Mouse (Mus musculus): ENCODE data around the gene Copb1. TPM values are rescaled to one million over a fixed set of nuclear protein-coding genes. Genes with fewer than 3 reads are reported as not detected.

The Copb1 gene
- total and polyA plus RNA-seq, 3 experiments = 50.1 to 405 (median 61.3) TPM

GRCm38 (mm10) chr7:114182708-114183107, 71.8 kb downstream of the Copb1 start:
- Histone ChIP-seq H3K4me3 (ENCODE audit: control insufficient read depth in 1 of 2, insufficient read depth in 1 of 2, low read depth in 2 of 2, low read length in 2 of 2) (no peak overlapping the region), H3K79me2 (ENCODE audit: control insufficient read depth, insufficient read depth, low read length, poor library complexity) (no peaks in the 10 kb centered on the region), H3K9ac (ENCODE audit: control insufficient read depth, low read depth, low read length, poor library complexity, severe bottlenecking) (no peak overlapping the region), H3K4me1 (ENCODE audit: control insufficient read depth in 1 of 2, insufficient read depth in 2 of 2, low read length in 2 of 2) (no peaks in the 10 kb centered on the region), H3K9me3 (replicated peaks; ENCODE audit: insufficient read depth, low read length) (no peaks in the 10 kb centered on the region), H3K27me3 (ENCODE audit: control insufficient read depth in 1 of 2, insufficient read depth in 2 of 2, low read length in 2 of 2) (peaks cover 3 to 4% of the 10 kb centered on the region in 2 experiments), H3K36me3 (ENCODE audit: control insufficient read depth in 1 of 2, insufficient read depth in 2 of 2, low read length in 2 of 2) (no peaks in the 10 kb centered on the region), H3K27ac (ENCODE audit: control insufficient read depth, low read depth, low read length) (no peak overlapping the region)
- TF ChIP-seq POLR2AphosphoS2 (IDR thresholded peaks at IDR 0.05; ENCODE audit: low read length) = no peak
- no peak for TF ChIP-seq UBTF (IDR thresholded peaks at IDR 0.05; ENCODE audit: borderline replicate concordance, insufficient read depth, low read depth, low read length)
- TF ChIP-seq NRF1 (IDR thresholded peaks at IDR 0.05; ENCODE audit: insufficient read depth, low read depth, low read length, poor library complexity, severe bottlenecking) = no peak
- no peak for TF ChIP-seq POLR2A (IDR thresholded peaks at IDR 0.05; ENCODE audit: control insufficient read depth in 1 of 2, insufficient read depth in 1 of 2, low read depth in 1 of 2, low read length in 2 of 2, poor library complexity in 1 of 2)
- no peak for TF ChIP-seq SIN3A (IDR thresholded peaks at IDR 0.05; ENCODE audit: low read length)
- TF ChIP-seq MAX (IDR thresholded peaks at IDR 0.05; ENCODE audit: low read length) = no peak
- no peak for TF ChIP-seq GATA1 (IDR thresholded peaks at IDR 0.05; ENCODE audit: low read depth, low read length)
- TF ChIP-seq RAD21 (IDR thresholded peaks at IDR 0.05; ENCODE audit: low read depth, low read length) = no peak
- TF ChIP-seq ZNF384 (IDR thresholded peaks at IDR 0.05; ENCODE audit: low read depth, low read length) = no peak
- no peak for TF ChIP-seq TBP (IDR thresholded peaks at IDR 0.05; ENCODE audit: low read depth, low read length)
- TF ChIP-seq RCOR1 (IDR thresholded peaks at IDR 0.05; ENCODE audit: low read depth, low read length) = no peak
- no peak for TF ChIP-seq EP300 (IDR thresholded peaks at IDR 0.05; ENCODE audit: low read depth in 1 of 2, low read length in 2 of 2)
- TF ChIP-seq MXI1 (IDR thresholded peaks at IDR 0.05; ENCODE audit: low read depth, low read length) = no peak
- no peak for DNase-seq (ENCODE audit: low read depth, low spot score)

GRCm38 (mm10) chr7:114181391-114181790, 73.1 kb downstream of the Copb1 start:
- Histone ChIP-seq H3K4me1 (ENCODE audit: control insufficient read depth in 1 of 2, insufficient read depth in 2 of 2, low read length in 2 of 2) (no peaks in the 10 kb centered on the region), H3K27ac (ENCODE audit: control insufficient read depth, low read depth, low read length) (no peak overlapping the region), H3K9ac (ENCODE audit: control insufficient read depth, low read depth, low read length, poor library complexity, severe bottlenecking) (no peak overlapping the region), H3K4me3 (ENCODE audit: control insufficient read depth in 1 of 2, insufficient read depth in 1 of 2, low read depth in 2 of 2, low read length in 2 of 2) (no peak overlapping the region), H3K36me3 (ENCODE audit: control insufficient read depth in 1 of 2, insufficient read depth in 2 of 2, low read length in 2 of 2) (no peaks in the 10 kb centered on the region), H3K9me3 (replicated peaks; ENCODE audit: insufficient read depth, low read length) (no peaks in the 10 kb centered on the region), H3K79me2 (ENCODE audit: control insufficient read depth, insufficient read depth, low read length, poor library complexity) (no peaks in the 10 kb centered on the region), H3K27me3 (ENCODE audit: control insufficient read depth in 1 of 2, insufficient read depth in 2 of 2, low read length in 2 of 2) (peaks cover 3% of the 10 kb centered on the region in 2 experiments; a peak in 3 of 4 replicates)
- DNase-seq (ENCODE audit: low read depth, low spot score) = no peak
- TF ChIP-seq POLR2AphosphoS5 (IDR thresholded peaks at IDR 0.05; ENCODE audit: borderline replicate concordance, low read depth, low read length) (no peak), MYC (IDR thresholded peaks at IDR 0.05; ENCODE audit: low read depth, low read length) (no peak), MYB (IDR thresholded peaks at IDR 0.05; ENCODE audit: low read depth, low read length) (no peak), MEF2A (IDR thresholded peaks at IDR 0.05; ENCODE audit: extremely low read depth, insufficient replicate concordance, low read depth, low read length, poor library complexity, severe bottlenecking) (no peak), POLR2A (IDR thresholded peaks at IDR 0.05; ENCODE audit: control insufficient read depth in 1 of 2, insufficient read depth in 1 of 2, low read depth in 1 of 2, low read length in 2 of 2, poor library complexity in 1 of 2) (no peak), KAT2A (conservative IDR thresholded peaks at IDR 0.05; ENCODE audit: low read depth, low read length) (no peak), SIN3A (IDR thresholded peaks at IDR 0.05; ENCODE audit: low read length) (no peak), USF1 (IDR thresholded peaks at IDR 0.05; ENCODE audit: low read depth, low read length) (no peak), MAZ (IDR thresholded peaks at IDR 0.05; ENCODE audit: low read depth, low read length) (no peak), MAFK (IDR thresholded peaks at IDR 0.05; ENCODE audit: borderline replicate concordance, low read depth, low read length) (no peak), CHD1 (IDR thresholded peaks at IDR 0.05; ENCODE audit: low read depth, low read length) (no peak), BHLHE40 (IDR thresholded peaks at IDR 0.05; ENCODE audit: borderline replicate concordance, low read depth, low read length) (no peak), NELFE (IDR thresholded peaks at IDR 0.05; ENCODE audit: low read depth, low read length) (no peak), TBP (IDR thresholded peaks at IDR 0.05; ENCODE audit: low read depth, low read length) (no peak)
